Mouse (Mus musculus): ENCODE measurements around the gene Pycard. TPM values are rescaled to one million over a fixed set of nuclear protein-coding genes. Genes with fewer than 3 reads are reported as not detected.
A peak's percentile ranks its signal among the peaks of the same experiment; 100 is the strongest.

Gene Pycard
- polyA plus RNA-seq, 1 experiment from 2014 or later = 6.5 TPM

- no peaks in the 10 kb centered on the region for H3K9me3 ChIP-seq (replicated peaks)
- no peaks in the 10 kb centered on the region for H3K27me3 ChIP-seq (ENCODE audit: low read depth, poor library complexity, severe bottlenecking)
- peaks cover 13% of the 10 kb centered on the region for H3K4me1 ChIP-seq
- no peak overlapping the region for H3K4me3 ChIP-seq
- H3K27ac ChIP-seq = no peak overlapping the region
- WGBS = 48% methylated on average over 5 of the region's 5 CpGs
- no peak for DNase-seq (ENCODE audit: low spot score)
- H3K36me3 ChIP-seq = peaks cover 50% of the 10 kb centered on the region
Measured at GRCm38 (mm10) chr7:127992488-127993340, 953 bp downstream of the Pycard start.

DNA sequence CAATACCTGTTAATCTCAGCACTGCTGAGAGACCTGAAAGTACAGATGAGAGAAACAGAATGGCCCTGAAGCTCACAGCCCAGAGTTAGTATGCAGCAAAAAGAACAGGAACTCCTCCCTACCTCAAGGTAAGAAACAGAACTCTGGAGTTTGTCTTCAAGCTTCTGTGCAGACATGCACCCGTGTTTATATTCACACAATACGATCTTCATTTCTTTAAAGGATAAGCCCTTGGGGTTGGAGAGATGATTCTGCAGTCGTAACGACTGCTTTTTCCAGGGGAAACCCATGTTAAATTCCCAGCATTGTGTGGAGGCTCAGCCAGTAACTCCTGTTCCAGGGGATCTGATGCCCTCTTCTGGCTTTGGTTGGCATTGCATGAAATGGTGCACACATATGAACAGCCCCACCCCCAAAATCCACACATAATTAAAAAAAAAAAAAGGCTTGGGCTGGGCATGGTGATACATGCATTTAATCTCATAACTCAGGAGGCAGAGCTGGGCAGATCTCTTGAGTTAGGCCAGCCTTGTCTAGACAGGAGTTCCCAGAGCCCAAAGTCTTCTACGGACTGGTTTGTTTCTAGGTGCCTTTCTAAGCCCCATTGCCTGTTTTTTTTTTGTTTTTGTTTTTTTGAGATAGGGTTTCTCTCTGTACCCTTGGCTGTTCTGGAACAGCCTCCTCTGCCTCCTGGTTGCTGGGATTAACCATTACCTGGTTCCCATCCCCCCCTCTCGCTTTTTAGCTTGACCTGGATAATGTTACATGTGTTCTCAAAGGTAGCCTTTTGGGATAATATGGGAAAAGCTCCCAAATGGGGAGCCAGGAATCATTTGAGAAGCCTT, 1.8 kb downstream of the Pycard start:
- peaks cover 58% of the 10 kb centered on the region for H3K36me3 ChIP-seq
- no peaks in the 10 kb centered on the region for H3K9me3 ChIP-seq (replicated peaks)
- WGBS = 56% methylated on average over 6 of the region's 6 CpGs
- H3K27ac ChIP-seq = no peak overlapping the region
- DNase-seq (ENCODE audit: low spot score) = peak; percentile 74
- H3K4me1 ChIP-seq = peaks cover 13% of the 10 kb centered on the region
- H3K4me3 ChIP-seq = no peak overlapping the region
- no peaks in the 10 kb centered on the region for H3K27me3 ChIP-seq (ENCODE audit: low read depth, poor library complexity, severe bottlenecking)

DNA sequence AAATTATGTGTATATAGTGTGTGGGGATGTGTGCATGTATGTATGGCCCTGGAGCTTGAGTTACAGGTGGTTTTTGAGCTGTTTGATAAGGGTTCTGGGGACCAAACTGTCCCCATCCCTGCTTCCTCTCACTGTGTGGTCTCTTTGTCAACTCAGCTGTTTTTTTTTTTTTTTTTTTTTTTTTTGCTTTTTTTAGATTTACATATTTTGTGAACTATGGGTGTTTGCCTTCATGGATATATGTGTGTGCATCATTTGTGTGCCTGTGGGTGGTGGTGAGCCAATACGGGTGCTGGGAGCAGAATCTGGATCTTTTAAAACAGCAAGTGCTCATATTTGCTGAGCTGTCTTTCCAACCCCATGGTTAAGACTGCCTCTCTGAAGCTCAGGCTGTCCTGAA, 4.8 kb downstream of the Pycard start:
- H3K27me3 ChIP-seq (ENCODE audit: low read depth, poor library complexity, severe bottlenecking) = no peaks in the 10 kb centered on the region
- peaks cover 13% of the 10 kb centered on the region for H3K4me1 ChIP-seq
- no peak for DNase-seq (ENCODE audit: low spot score)
- no peak overlapping the region for H3K4me3 ChIP-seq
- H3K36me3 ChIP-seq = peaks cover 85% of the 10 kb centered on the region
- 81% methylated on average over 1 of the region's 1 CpGs for WGBS
- H3K9me3 ChIP-seq (replicated peaks) = no peaks in the 10 kb centered on the region
- no peak overlapping the region for H3K27ac ChIP-seq

- Histone ChIP-seq H3K36me3 (peaks cover 100% of the 10 kb centered on the region), H3K4me3 (no peak overlapping the region), H3K27ac (no peak overlapping the region), H3K4me1 (no peaks in the 10 kb centered on the region), H3K9me3 (replicated peaks) (no peaks in the 10 kb centered on the region), H3K27me3 (ENCODE audit: low read depth, poor library complexity, severe bottlenecking) (no peaks in the 10 kb centered on the region)
- DNase-seq (ENCODE audit: low spot score) = no peak
- WGBS = 92% methylated on average over 3 of the region's 3 CpGs
Measured at GRCm38 (mm10) chr7:127980606-127981005, 13.1 kb downstream of the Pycard start.

GRCm38 (mm10) chr7:127978856-127979255, 14.8 kb downstream of the Pycard start:
- peaks cover 100% of the 10 kb centered on the region for H3K36me3 ChIP-seq

DNA sequence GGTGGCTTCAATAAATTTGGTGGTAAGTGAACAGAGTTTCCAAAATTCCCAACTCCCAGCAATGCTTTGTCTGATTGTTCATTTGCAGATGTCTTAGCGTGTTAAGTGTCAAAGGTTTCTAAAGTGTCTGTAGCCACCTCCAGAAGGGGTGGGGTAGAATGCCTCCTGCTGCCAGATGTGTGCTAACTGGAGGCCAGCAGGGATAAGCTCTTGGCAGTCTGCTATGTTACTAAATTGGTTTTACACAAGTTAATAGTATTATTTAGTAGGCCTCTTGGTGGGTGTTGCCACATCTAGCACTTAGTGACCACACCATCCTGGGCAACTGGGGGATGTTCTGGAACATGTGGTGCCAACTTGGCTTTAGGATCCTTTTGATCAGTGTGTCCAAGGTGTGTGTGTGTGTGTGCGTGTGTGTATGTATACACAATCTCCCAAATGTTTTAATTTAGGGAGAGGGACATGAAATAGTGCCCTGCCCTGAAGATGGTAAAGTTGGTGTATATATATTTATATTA, 19.2 kb downstream of the Pycard start:
- Histone ChIP-seq H3K27ac (no peak overlapping the region), H3K4me3 (no peak overlapping the region), H3K4me1 (peaks cover 3% of the 10 kb centered on the region; the same call in 1 of the 2 replicates), H3K9me3 (replicated peaks) (no peaks in the 10 kb centered on the region), H3K36me3 (peaks cover 100% of the 10 kb centered on the region), H3K27me3 (ENCODE audit: low read depth, poor library complexity, severe bottlenecking) (no peaks in the 10 kb centered on the region)
- no peak for DNase-seq (ENCODE audit: low spot score)
- WGBS = 87% methylated on average over 2 of the region's 2 CpGs

More at GRCm38 (mm10) chr7:127978856-127979255, 14.8 kb downstream of the Pycard start:
- Histone ChIP-seq H3K4me3 (no peak overlapping the region), H3K4me1 (no peaks in the 10 kb centered on the region), H3K27me3 (ENCODE audit: low read depth, poor library complexity, severe bottlenecking) (no peaks in the 10 kb centered on the region), H3K27ac (no peak overlapping the region), H3K9me3 (replicated peaks) (no peaks in the 10 kb centered on the region)
- no peak for DNase-seq (ENCODE audit: low spot score)
- 96% methylated on average over 2 of the region's 2 CpGs for WGBS

- H3K4me3 ChIP-seq = peak overlapping the region; percentile 99
- H3K9me3 ChIP-seq (replicated peaks) = no peaks in the 10 kb centered on the region
- peak; percentile 87 for DNase-seq (ENCODE audit: low spot score)
- WGBS = 1% methylated on average over 42 of the region's 42 CpGs
- no peaks in the 10 kb centered on the region for H3K27me3 ChIP-seq (ENCODE audit: low read depth, poor library complexity, severe bottlenecking)
- H3K36me3 ChIP-seq = peaks cover 48% of the 10 kb centered on the region
- peak overlapping the region; percentile 100 for H3K27ac ChIP-seq
- H3K4me1 ChIP-seq = peaks cover 12% of the 10 kb centered on the region
Measured at GRCm38 (mm10) chr7:127967922-127968828, 25.5 kb downstream of the Pycard start.

DNA sequence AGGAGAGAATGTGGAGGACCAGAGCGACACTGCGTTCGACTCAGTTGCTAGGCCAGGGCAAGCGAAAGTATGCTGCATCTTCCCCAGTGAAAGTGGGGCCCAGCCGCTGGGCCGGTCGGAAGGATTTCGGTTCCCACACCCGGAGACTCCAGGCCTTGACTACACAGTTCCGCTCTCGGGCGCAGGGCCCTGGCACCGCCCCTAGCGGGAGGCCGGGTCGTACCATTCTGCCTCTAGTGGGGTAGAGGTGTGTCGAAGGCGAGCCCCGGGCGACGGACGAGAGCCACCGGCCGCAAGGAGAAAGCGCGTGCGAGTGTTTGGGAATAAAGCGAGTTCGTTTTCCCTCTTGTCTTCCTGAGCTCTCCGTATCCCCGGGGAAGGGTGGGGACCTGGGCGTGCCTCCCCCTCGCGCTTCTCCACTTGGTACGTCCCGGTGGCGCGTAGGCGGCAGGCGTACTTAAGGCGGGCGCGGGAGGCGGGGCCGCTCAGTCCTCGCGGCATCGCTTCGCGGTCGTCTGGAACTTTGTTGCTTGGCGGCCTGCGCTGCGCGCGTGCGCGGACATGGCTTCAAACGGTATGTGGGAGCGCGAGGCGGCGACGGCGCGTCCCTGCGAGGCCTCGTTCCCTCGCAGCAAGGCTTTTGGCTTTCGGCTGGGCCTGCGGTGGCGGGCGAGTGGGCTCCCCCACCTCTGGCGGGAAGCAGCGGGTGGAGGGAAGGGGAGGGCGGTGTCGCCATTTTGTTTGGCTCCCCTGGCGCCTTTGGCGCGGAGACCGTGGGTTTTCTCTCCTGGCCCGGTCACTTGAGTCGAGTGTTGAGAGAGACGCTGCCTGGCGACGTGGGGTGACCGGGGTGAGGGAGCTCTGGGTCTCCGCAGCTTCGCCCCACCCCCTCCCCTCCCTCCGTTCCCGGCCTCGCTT, 26.4 kb downstream of the Pycard start, which contains the start of gene Fus:
Gene Fus, plus strand, starts transcription at position 454 of the 918 bp plus-strand sequence.
- H3K36me3 ChIP-seq = peaks cover 39% of the 10 kb centered on the region
- peak; percentile 96 for DNase-seq (ENCODE audit: low spot score)
- peak within 1 kb of the TSS; percentile 100 for H3K27ac ChIP-seq
- peaks cover 9% of the 10 kb centered on the region for H3K4me1 ChIP-seq
- peak within 1 kb of the TSS; percentile 99 for H3K4me3 ChIP-seq
- WGBS = under 1% methylated on average over 92 of the region's 92 CpGs
- H3K27me3 ChIP-seq (ENCODE audit: low read depth, poor library complexity, severe bottlenecking) = no peaks in the 10 kb centered on the region
- H3K9me3 ChIP-seq (replicated peaks) = no peaks in the 10 kb centered on the region

- H3K36me3 ChIP-seq = peaks cover 31% of the 10 kb centered on the region
- DNase-seq (ENCODE audit: low spot score) = no peak
- peak overlapping the region; percentile 100 for H3K27ac ChIP-seq
- H3K4me1 ChIP-seq = peaks cover 9% of the 10 kb centered on the region
- H3K4me3 ChIP-seq = peak overlapping the region; percentile 99
- WGBS = 13% methylated on average over 10 of the region's 10 CpGs
- no peaks in the 10 kb centered on the region for H3K27me3 ChIP-seq (ENCODE audit: low read depth, poor library complexity, severe bottlenecking)
- no peaks in the 10 kb centered on the region for H3K9me3 ChIP-seq (replicated peaks)
Measured at GRCm38 (mm10) chr7:127966371-127966918, 27.2 kb downstream of the Pycard start.

- H3K27me3 ChIP-seq (ENCODE audit: low read depth, poor library complexity, severe bottlenecking) = no peaks in the 10 kb centered on the region
- no peaks in the 10 kb centered on the region for H3K9me3 ChIP-seq (replicated peaks)
- 67% methylated on average over 5 of the region's 5 CpGs for WGBS
- H3K4me1 ChIP-seq = no peaks in the 10 kb centered on the region
- H3K27ac ChIP-seq = no peak overlapping the region
- H3K36me3 ChIP-seq = no peaks in the 10 kb centered on the region
- no peak overlapping the region for H3K4me3 ChIP-seq
- DNase-seq (ENCODE audit: low spot score) = no peak
Measured at GRCm38 (mm10) chr7:127959364-127959763, 34.3 kb downstream of the Pycard start.

DNA sequence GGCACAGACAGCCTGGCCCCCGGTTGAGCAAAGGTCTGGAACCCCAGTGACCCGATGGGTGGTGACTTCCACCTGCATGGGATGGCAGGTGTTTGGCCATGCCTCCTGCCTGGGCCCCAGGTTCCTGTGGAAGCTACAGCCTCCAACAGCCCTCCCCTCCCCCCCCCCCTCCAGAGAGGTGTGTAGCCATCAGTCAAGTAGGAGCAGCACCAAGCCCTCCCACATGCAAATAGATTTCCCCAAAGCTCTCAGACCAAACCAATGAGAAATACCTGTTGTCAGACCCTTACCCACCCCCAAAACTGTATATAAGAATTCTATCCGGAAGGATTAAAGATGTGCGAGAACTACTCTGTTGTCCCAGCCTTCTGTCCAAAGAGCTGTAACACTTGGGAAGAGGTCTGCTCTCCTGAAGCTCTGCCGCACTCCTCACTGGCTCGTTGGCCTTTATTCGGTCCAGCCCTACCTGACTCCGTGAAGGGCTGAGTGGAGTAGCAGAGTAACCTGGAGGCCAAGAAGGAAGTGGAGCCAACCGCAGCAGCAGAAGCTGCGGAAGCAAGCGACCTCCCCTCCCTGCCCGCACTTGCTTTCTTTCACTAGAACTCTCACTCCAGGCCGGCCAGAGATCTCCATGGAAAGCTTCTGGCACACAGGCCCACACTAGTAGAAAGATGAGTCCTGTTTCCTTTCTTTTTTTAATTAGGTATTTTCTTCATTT, 40.6 kb downstream of the Pycard start:
- H3K4me3 ChIP-seq = no peak overlapping the region
- WGBS = 38% methylated on average over 13 of the region's 13 CpGs
- no peak for DNase-seq (ENCODE audit: low spot score)
- no peaks in the 10 kb centered on the region for H3K4me1 ChIP-seq
- no peaks in the 10 kb centered on the region for H3K9me3 ChIP-seq (replicated peaks)
- H3K27me3 ChIP-seq (ENCODE audit: low read depth, poor library complexity, severe bottlenecking) = no peaks in the 10 kb centered on the region
- no peak overlapping the region for H3K27ac ChIP-seq
- no peaks in the 10 kb centered on the region for H3K36me3 ChIP-seq
